Mouse (Mus musculus) myocyte (in vitro differentiated cells): ENCODE measurements around the gene Slc34a3.

Experiments used
- CEBPB ChIP-seq: IDR thresholded peaks from 2 replicates; pipeline ENCODE4 v1.6.1; 2011; ENCODE audit warnings: mild to moderate bottlenecking, moderate library complexity; ENCODE audit not compliant: poor library complexity, insufficient read depth, severe bottlenecking
- MAX ChIP-seq: IDR thresholded peaks from one replicate; pipeline ENCODE4 v1.6.1; 2011; ENCODE audit warnings: low read depth, mild to moderate bottlenecking, control low read depth
- MYOG ChIP-seq, 3 experiments: IDR thresholded peaks; one replicate each; pipeline ENCODE4 v1.6.1; 2011; ENCODE audit warnings: control low read depth in 2 of 3, low read depth in 2 of 3, mild to moderate bottlenecking in 2 of 3; ENCODE audit not compliant: insufficient read length in 2 of 3, control insufficient read depth in 1 of 3, insufficient read depth in 1 of 3
- POLR2A ChIP-seq: IDR thresholded peaks from one replicate; pipeline ENCODE4 v1.6.1; 2011; ENCODE audit warnings: low read depth, mild to moderate bottlenecking, control low read depth, moderate library complexity; ENCODE audit not compliant: insufficient read length
- POLR2AphosphoS2 ChIP-seq: IDR thresholded peaks from one replicate; pipeline ENCODE4 v1.6.1; 2011; ENCODE audit warnings: low read depth, control low read depth; ENCODE audit not compliant: insufficient read length
- TCF12 ChIP-seq: IDR thresholded peaks from one replicate; pipeline ENCODE4 v1.6.1; 2011; ENCODE audit warnings: mild to moderate bottlenecking, control low read depth; ENCODE audit not compliant: poor library complexity, insufficient read depth, severe bottlenecking
- USF1 ChIP-seq: IDR thresholded peaks from one replicate; pipeline ENCODE4 v1.6.1; 2011; ENCODE audit warnings: low read depth, mild to moderate bottlenecking, control low read depth, moderate library complexity

DNA sequence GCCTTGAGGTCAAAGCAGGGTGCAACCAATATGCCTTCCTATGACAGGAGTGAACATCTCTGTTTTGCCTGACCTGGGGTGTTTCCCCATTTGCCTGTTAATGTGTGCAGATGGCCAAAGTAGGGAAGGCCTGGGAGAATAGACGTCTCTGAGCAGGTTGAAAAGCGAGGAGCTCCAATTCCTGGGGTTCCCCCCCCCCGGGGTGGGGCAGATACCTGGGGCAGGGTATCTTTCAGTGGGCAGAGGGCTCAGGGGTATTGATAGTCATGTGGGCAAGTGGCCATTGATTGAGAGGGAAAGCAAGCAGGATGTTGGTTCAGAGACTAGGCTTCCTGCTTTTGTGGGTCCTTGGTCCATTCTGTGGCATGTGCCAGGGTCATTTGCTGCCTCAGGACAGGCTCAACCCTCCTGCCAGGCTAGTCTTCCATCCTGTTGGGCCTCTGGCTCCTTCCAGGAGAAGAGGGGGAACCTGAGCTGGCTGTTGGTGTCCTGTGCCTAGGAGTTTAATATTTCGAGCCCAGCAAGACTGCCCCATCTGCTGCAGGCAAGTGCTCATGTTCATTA, 33.7 kb upstream of the Slc34a3 start:
- TF ChIP-seq CEBPB = no peak
- no peak for TF ChIP-seq POLR2A
- TF ChIP-seq TCF12 = no peak
- TF ChIP-seq MYOG (IDR thresholded peaks at IDR 0.05; ENCODE audit: control insufficient read depth in 1 of 3, insufficient read depth in 1 of 3, insufficient read length in 2 of 3, low read depth in 2 of 3) = no peak
- no peak for TF ChIP-seq POLR2AphosphoS2
- no peak for TF ChIP-seq MAX
- no peak for TF ChIP-seq USF1
